Mouse (Mus musculus) A20 (cell line): ENCODE data around the gene Des.

ENCODE experiments used
- DNase-seq: peaks from one replicate; pipeline ENCODE4 v3.0.0-alpha.2; 2011; ENCODE audit warnings: low read depth, low spot score

Des gene

DNA sequence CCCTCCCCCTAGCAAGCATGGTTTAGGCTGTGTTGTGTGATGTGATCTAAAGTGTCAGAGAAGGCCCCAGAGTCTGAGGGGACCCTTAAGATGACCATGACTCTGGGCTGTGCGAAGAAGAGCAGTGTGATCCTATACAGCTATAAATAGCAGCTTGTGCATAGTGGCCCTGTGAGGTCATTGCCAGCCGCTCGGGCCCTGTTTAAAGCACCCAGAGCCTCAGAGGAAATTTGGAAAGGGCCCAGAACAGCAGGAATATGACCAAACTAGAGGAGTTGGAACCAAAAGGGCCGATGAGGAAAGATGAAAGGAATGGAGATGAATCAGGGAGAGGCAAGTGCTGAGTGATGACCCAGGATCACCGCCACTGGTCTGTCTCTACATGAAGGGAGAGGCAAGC is 12.8 kb upstream of the Des start:
- no peak for DNase-seq

DNA sequence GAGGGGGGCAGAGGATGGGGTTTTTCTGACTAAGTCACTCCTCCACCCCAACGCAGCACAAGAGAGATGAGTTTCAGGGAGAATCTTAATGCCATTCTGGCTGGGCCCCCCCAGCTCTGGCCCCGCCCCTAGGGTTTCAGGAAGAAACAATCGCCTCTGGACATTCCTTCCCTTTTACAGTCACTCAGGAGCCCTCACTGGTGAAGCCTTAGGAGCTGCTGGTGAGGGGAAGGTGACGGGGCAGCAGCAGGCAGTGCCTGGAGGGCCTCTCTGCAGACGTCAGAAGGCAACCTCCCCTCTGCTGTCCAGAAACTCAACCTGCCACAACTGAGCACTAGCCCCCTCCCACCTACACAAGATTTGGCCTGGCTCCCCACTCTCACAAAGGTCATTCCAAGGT is 10.9 kb upstream of the Des start:
- no peak for DNase-seq

DNA sequence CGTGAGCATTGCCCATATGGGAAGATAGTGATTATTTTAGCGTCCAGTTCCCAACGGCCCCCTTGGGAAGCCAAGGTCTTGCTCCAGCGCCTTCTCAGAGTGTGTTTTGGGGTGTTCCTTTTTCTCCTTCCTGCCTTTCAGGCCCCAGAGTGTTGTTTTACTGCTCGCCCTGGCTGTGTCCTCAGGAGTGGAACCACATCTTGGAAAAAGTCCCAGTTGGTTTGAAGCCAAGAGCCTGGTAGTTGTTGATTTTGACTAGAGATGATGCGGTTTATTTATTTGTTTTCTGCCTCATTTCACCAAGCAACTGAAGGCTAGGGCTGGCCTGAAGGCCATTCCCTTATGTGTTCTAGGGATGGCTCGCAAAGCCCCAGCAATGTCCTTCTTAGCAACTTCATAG is 2.9 kb upstream of the Des start:
- DNase-seq, result no peak

DNA sequence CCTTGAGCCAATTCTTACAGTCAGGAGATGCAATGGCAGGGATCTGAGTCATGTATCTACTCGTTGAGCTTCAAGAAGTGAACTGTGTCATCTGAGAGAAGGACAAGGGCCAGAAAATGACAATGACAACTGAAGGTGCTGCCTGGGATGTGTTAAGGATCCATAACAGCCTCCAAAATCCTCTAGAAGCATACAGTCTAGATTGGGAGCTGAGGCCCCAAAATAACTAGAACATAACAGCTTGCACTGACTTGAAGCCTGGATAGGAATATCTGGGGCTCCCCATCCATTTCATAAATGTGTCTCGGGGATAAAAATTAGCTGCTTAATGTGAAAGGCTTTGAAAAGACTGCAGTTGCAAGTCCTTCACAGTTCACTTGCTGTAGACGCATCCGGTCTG is 2.1 kb upstream of the Des start:
- DNase-seq, result no peak

DNA sequence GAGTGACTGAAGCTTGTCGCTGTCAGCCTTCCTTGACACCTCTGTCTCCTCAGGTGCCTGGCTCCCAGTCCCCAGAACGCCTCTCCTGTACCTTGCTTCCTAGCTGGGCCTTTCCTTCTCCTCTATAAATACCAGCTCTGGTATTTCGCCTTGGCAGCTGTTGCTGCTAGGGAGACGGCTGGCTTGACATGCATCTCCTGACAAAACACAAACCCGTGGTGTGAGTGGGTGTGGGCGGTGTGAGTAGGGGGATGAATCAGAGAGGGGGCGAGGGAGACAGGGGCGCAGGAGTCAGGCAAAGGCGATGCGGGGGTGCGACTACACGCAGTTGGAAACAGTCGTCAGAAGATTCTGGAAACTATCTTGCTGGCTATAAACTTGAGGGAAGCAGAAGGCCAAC is 783 bp upstream of the Des start:
- DNase-seq, result no peak

DNA sequence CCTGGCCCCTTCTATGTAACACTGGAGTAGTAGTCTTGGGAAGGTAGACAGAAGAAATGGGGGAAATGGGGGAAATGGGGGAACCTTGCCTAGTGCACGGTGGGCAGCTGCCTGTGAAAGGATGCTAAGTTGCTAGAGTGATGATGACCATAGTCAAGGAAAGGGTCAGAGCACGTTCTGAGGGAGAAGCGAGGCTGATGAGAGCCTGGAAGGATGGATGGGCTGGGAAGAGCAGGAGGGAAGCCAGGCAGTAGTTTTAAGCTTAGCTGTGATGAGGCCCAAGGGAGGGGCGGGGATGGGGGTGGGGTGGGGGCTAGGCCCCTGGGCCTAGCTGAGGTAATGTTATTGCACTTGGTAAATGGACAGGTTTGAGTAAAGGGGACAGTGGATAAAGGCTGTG is 994 bp downstream of the Des start:
- no peak for DNase-seq

DNA sequence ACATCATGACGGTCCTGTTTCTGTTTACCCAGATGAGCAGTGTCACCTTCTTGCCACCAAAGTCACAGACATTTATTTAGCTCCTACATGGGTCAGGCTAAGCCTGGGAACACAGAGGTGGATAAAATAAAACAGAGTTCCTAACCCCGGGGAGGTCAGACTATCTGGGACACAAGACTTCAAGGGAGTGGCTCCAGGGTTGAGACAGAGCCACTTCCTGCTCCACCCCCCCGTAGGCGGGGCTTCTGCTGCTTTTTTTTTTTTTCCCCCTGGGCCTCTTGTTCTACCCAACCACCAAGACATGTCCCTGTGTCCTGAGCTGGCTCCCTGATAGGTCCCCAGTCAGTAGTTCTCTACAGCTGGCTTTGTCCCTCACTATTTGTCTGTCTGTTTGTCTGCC is 1.6 kb downstream of the Des start:
- DNase-seq, result peak; percentile 56

- DNase-seq, result no peak
Observed at GRCm38 (mm10) chr1:75363868-75364267, 3.7 kb downstream of the Des start.

DNA sequence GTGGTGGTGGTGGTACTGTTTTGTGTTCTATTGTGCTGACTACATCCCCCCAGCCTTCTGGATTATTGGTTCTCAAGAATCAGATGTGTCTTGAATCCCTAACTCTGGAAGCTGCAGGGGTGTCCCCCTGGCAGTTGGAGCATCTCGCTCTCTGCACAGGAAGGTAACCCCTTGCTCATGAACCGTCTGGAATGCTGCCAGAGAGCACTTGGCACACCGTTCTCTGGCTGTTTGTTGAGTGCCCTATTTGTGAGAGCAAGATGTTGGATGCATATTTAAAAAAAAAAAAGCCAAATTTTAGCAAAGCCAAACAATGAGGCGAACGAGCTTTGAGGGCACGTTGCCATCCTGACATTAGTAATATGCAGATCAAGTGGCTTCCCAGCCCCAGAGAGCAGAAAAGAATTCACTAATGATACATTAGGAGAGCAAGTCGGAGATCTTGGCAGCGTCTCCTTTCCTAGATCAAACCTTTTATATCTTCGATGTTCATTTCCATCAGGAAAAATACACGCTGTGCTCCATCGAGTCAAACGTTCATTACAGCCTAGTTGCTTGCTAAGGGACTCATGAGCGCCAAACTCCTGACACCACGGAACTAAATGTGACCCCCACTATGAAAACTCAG is 5.5 kb downstream of the Des start:
- DNase-seq, result no peak

DNA sequence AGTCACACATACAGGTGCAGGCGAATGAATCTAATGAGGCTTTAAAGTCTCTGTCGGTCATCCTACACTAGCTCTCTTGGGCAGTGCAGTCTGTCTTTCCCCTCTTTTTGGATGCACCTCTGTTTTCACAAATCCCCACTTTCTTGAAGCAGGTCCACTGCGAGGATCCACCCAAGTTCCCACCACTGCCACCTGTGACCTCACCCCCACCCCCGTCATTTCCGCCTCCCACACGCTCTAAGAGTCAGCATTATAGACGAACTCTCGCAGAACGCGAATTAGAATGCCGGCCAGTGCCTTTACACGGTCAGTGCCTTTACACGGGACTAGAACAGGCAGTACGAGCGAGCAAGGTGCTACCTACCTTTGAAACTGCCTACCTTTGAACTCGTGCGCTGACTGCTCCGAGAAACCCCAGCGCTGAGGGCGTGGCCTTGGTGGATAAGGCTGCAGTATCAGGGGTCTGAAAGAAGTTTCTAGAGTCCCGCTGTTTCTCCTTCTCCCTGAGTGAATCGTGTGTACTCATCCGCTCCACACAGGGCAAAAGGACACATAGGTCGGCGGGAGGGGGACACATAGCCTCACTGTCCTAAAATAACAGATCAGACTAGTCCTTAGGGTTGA is 9.3 kb downstream of the Des start:
- DNase-seq, result no peak

GRCm38 (mm10) chr1:75369984-75370660 is 10.0 kb downstream of the Des start:
- no peak for DNase-seq

DNA sequence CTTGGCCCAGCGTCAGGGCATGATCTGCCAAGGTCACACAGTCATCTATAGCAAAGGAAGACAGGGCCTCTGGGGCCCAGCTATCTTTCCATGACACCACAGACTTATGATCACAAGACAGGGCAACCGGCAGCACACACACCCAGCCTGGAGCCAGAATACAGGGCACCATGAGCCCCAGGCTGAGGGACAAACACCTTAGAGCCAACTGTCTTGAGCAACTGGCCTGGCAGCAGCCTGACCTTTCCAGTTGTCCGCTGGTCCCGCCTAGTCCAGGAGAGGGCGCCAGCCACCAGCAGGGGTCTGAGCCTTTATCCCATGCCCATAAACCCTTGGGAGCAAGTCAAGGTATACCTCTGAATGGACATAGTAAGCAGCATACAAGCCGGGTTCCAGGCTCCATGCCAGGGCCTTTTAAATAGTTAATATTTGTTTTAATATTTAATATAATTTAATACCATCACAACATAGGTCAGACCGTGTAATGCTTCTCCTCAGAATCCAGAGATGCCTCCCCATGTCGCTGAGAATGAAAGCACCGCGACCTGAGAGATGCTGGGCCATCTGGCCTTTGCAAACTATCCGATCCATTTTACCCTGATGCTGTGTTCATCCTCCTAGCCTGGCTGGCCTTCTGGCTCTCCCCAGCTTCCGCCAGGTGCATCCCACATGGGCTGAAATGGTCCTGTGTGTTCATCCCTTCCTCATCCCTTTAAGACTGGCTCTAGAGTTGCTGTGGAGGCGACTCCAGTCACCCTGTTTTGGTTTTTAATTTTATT is 11.4 kb downstream of the Des start:
- peak; percentile 19 for DNase-seq

DNA sequence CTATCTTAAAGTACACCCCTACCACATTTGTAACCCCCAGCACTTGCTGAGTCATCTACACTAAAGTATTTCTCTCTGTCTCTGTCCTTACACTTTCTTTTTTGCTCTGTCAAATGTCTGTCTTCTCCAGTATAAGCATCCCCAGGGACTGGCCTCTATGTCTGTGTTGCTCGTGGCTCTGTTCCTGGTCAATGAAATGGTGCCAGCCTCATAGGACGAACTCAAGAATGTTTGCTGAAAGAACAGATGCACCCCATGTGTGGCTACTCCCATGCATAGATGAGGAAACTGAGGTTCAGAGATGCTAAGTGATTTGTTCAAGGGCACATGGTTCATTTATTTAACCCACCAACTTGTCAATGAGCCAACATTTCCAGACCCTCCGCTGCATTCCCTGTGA is 12.3 kb downstream of the Des start:
- DNase-seq, result no peak

- no peak for DNase-seq
Observed at GRCm38 (mm10) chr1:75373276-75373675, 13.1 kb downstream of the Des start.

DNA sequence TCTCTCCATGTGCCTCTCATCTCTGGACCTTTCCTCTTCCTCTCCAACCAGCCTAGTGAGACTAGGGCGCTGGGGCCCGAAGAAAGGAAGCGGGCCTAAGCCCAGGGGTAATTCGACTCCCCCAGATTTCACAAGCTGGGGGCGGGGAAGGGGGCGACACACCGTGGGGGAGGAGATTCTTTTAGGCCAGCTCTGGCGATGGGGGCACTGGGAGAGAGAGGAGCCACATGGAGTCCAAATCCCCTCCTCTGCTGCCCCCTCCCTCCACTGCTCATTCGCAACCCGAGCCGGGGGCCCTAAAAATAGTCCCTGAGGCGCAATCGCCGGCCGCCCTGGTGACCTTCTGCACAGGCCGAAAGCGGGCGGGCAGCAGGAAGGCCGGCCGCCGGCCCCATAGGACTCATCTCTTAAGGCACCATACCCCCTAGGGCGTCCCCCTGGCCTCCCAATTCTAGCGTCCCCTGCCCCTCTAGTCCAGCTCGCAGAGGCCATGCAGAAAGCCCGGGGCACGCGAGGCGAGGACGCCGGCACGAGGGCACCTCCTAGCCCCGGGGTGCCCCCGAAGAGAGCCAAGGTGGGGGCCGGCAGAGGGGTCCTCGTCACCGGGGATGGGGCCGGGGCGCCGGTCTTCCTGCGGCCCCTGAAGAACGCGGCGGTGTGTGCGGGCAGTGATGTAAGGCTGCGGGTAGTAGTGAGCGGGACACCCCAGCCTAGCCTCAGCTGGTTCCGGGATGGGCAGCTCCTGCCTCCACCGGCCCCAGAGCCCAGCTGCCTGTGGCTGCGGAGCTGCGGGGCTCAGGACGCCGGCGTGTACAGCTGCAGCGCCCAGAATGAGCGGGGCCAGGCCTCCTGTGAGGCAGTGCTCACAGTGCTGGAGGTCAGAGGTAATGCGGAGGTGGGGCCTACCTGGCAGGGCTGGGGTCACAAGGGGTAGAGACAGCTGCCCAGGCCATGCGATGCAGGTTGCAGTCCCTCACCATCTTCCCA is 15.1 kb downstream of the Des start, which contains the start of gene Speg:
Gene Speg (plus strand): TSS at position 348 of the 987 bp plus-strand sequence.
- DNase-seq, result no peak

- no peak for DNase-seq
Observed at GRCm38 (mm10) chr1:75379196-75379595, 19.1 kb downstream of the Des start.

DNA sequence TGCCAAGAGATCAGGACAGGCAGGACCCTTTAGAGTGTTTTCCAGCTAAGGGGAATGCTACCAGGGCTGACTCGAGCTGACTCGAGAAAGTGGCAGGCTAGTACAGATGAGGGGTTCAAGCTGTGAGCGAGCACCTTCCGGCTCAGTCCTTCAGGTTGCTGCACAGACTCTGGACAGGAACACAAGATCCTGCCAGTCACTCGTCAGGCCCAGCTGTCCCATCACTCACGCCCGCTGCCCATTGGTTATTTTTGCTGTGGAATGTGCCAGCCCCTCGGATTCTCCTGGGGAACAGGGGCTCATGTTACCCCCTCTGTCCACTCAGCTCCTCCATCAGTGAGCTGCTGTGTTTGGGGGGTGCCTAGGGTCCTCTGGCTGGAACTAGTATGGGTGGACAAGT is 19.8 kb downstream of the Des start:
- no peak for DNase-seq

GRCm38 (mm10) chr1:75380951-75381350 is 20.8 kb downstream of the Des start:
- DNase-seq, result no peak

- DNase-seq, result no peak
Observed at GRCm38 (mm10) chr1:75381482-75382355, 21.6 kb downstream of the Des start.
